ENCODE assay signal across 13 mouse cellular contexts in genomic region chr11:88372589-88372988, GRCm38 (mm10).
DNase-seq lines count a peak whose midpoint lies in the region; ATAC-seq and TF ChIP-seq lines count a peak whose summit lies in the region.
"Had no signal": no experiment of that assay in that cellular context is flagged by ENCODE, and none has a peak within 500 bp of the region (broad histone marks: within the 10 kb centered on the region; RNA-seq: fewer than 3 reads in every experiment).

No protein-coding gene starts in this region.

- no peak for TF ChIP-seq CTCF in midbrain, postnatal 0 days (IDR thresholded peaks at IDR 0.05)

- peak; percentile 23 for DNase-seq in layer of hippocampus, adult 11-12 months (ENCODE audit: low spot score)
- no peak for DNase-seq in layer of hippocampus, postnatal 10 days (ENCODE audit: low spot score in 2 of 2)
- peak; percentile 32 for DNase-seq in layer of hippocampus, adult 9-10 months (ENCODE audit: low spot score)
- no peak for DNase-seq in midbrain, postnatal 0 days (ENCODE audit: low spot score)
- DNase-seq in urinary bladder, postnatal 14 days (ENCODE audit: low spot score) = no peak
- no peak for DNase-seq in gastrocnemius, postnatal 10 days
- DNase-seq: adrenal gland, postnatal 10 days; heart, postnatal 14 days; kidney, postnatal 10 days had no signal

- no peak overlapping the region for H3K4me2 ChIP-seq in forebrain, embryonic 13.5 days
- H3K4me2 ChIP-seq in midbrain, postnatal 0 days (ENCODE audit: low read depth, low read length, poor library complexity, severe bottlenecking) = no peak overlapping the region
- H3K4me2 ChIP-seq: intestine, embryonic 15.5 days had no signal

- H3K9me3 ChIP-seq in forebrain, embryonic 13.5 days (replicated peaks) = no peaks in the 10 kb centered on the region
- no peaks in the 10 kb centered on the region for H3K9me3 ChIP-seq in midbrain, postnatal 0 days (ENCODE audit: low read length)
- H3K9me3 ChIP-seq: G1E; intestine, embryonic 15.5 days had no signal

- WGBS in forebrain, embryonic 13.5 days = 77% methylated on average over 4 of the region's 4 CpGs
- WGBS in midbrain, postnatal 0 days = 60% methylated on average over 4 of the region's 4 CpGs

- H3K4me3 ChIP-seq in forebrain, embryonic 13.5 days = no peak overlapping the region
- H3K4me3 ChIP-seq in midbrain, postnatal 0 days (ENCODE audit: low read depth, low read length) = no peak overlapping the region
- H3K4me3 ChIP-seq: intestine, embryonic 15.5 days; left cerebral cortex, adult 2 months had no signal

- peak overlapping the region; percentile 12; the same call in 1 of the 2 replicates for H3K27ac ChIP-seq in forebrain, embryonic 13.5 days
- peak overlapping the region; percentile 26; the same call in 1 of the 2 replicates for H3K27ac ChIP-seq in midbrain, postnatal 0 days (ENCODE audit: low read depth, low read length)
- H3K27ac ChIP-seq: intestine, embryonic 15.5 days; left cerebral cortex, adult 2 months had no signal

- peaks cover 27% of the 10 kb centered on the region for H3K36me3 ChIP-seq in forebrain, embryonic 13.5 days (ENCODE audit: poor library complexity, severe bottlenecking)
- H3K36me3 ChIP-seq in midbrain, postnatal 0 days (ENCODE audit: insufficient read depth, low read length) = no peaks in the 10 kb centered on the region
- H3K36me3 ChIP-seq: intestine, embryonic 15.5 days had no signal

- H3K4me1 ChIP-seq in forebrain, embryonic 13.5 days = peaks cover 27% of the 10 kb centered on the region
- peaks cover 2% of the 10 kb centered on the region; the same call in 1 of the 2 replicates for H3K4me1 ChIP-seq in midbrain, postnatal 0 days (ENCODE audit: insufficient read depth, low read length)
- H3K4me1 ChIP-seq: intestine, embryonic 15.5 days had no signal

- ATAC-seq in forebrain, embryonic 13.5 days = no peak
- ATAC-seq in midbrain, postnatal 0 days (ENCODE audit: low FRiP score) = no peak
- ATAC-seq: intestine, embryonic 15.5 days had no signal

- no peak overlapping the region for H3K9ac ChIP-seq in forebrain, embryonic 13.5 days
- H3K9ac ChIP-seq in midbrain, postnatal 0 days (replicated peaks; ENCODE audit: low read length, poor library complexity, severe bottlenecking) = no peak overlapping the region
- H3K9ac ChIP-seq: intestine, embryonic 15.5 days had no signal

- H3K27me3 ChIP-seq in forebrain, embryonic 13.5 days = no peaks in the 10 kb centered on the region
- no peaks in the 10 kb centered on the region for H3K27me3 ChIP-seq in midbrain, postnatal 0 days (ENCODE audit: insufficient read depth, low read length)
- H3K27me3 ChIP-seq: intestine, embryonic 15.5 days had no signal

Comparison
In these comparisons a context has a peak if more than half of its experiments do, and no peak if none do; other contexts are left out.
1. DNase-seq: peak in layer of hippocampus, adult 11-12 months (single experiment) and layer of hippocampus, adult 9-10 months (single experiment); none in layer of hippocampus, postnatal 10 days (0 of 2), midbrain, postnatal 0 days (single experiment), urinary bladder, postnatal 14 days (single experiment) and gastrocnemius, postnatal 10 days (single experiment).